Mouse (Mus musculus) lung, postnatal 10 days (tissue): ENCODE results near the gene Ccdc13.

Experiments
- DNase-seq: peaks from one replicate; pipeline ENCODE4 v3.0.0; 2021

Gene Ccdc13

GRCm38 (mm10) chr9:121759091-121760081, 79.9 kb downstream of the Ccdc13 start, which contains the start of gene Zfp651:
Gene Zfp651 (plus strand): TSS chr9:121759330.
- peak; percentile 77 for DNase-seq

GRCm38 (mm10) chr9:121757835-121758814, 81.1 kb downstream of the Ccdc13 start:
- DNase-seq: no peak

- no peak for DNase-seq
These were observed 81.8 kb downstream of the Ccdc13 start for GRCm38 (mm10) chr9:121757432-121757831.

- no peak for DNase-seq
These were observed 82.5 kb downstream of the Ccdc13 start for GRCm38 (mm10) chr9:121756785-121757184.

- DNase-seq: no peak
These were observed 84.6 kb downstream of the Ccdc13 start for GRCm38 (mm10) chr9:121754624-121755023.

GRCm38 (mm10) chr9:121752774-121753173, 86.5 kb downstream of the Ccdc13 start:
- DNase-seq: no peak
